Mouse (Mus musculus) liver, embryonic 14.5 days (tissue): ENCODE data around the gene Edem1. TPM values are rescaled to one million over a fixed set of nuclear protein-coding genes. Genes with fewer than 3 reads are reported as not detected.
"Not testable (repeated sequence)": the region's sequence is repeated elsewhere in the genome, so short reads cannot be mapped to it uniquely, and the experiment has no call there.

ENCODE experiments used
- ATAC-seq: fragments of 200-750 bp; cut with Nextera tagmentation; 2 replicates; pipeline ENCODE4 v1.8.0; 2017; ENCODE audit warnings: moderate number of reproducible peaks, mild to moderate bottlenecking, moderate library complexity; ENCODE audit not compliant: insufficient read depth
- DNase-seq, 3 experiments: peaks; one replicate each; pipeline ENCODE4 v3.0.0-alpha.2; 2012 to 2013; ENCODE audit warnings: low read depth in 3 of 3, low spot score in 3 of 3
- H3K27ac ChIP-seq: fragments of 300-500 bp; sonication (generic); 2 replicates; pipeline ENCODE4 v1.5.1; 2014; ENCODE audit warnings: moderate library complexity, mild to moderate bottlenecking, control low read depth, inconsistent platforms
- H3K27me3 ChIP-seq: fragments of 300-500 bp; sonication (generic); 2 replicates; pipeline ENCODE4 v1.6.1; 2014; ENCODE audit warnings: mild to moderate bottlenecking, low read length, moderate library complexity; ENCODE audit not compliant: control insufficient read depth, insufficient read depth
- H3K36me3 ChIP-seq: fragments of 300-500 bp; sonication (generic); replicated peaks from 2 replicates; pipeline ENCODE4 v1.6.1; 2014; ENCODE audit warnings: low read depth; ENCODE audit not compliant: control insufficient read depth, insufficient read depth
- H3K4me1 ChIP-seq, 2 experiments: fragments of 200-500 bp in 1 of 2; fragments of 300-500 bp in 1 of 2; sonication (generic) in 1 of 2; replicated peaks; 2 replicates each; pipeline ENCODE4 v1.6.1; 2012 to 2014; ENCODE audit warnings: antibody characterized with exemption in 1 of 2, inconsistent platforms in 1 of 2, low read length in 1 of 2; ENCODE audit not compliant: control insufficient read depth in 2 of 2, insufficient read depth in 2 of 2
- H3K4me2 ChIP-seq: fragments of 300-500 bp; sonication (generic); 2 replicates; pipeline ENCODE4 v1.6.1; 2014; ENCODE audit warnings: low read depth, mild to moderate bottlenecking, control low read depth, moderate library complexity
- H3K4me3 ChIP-seq, 2 experiments: fragments of 200-500 bp in 1 of 2; fragments of 300-500 bp in 1 of 2; sonication (generic) in 1 of 2; 2 replicates each; pipeline ENCODE4 v1.5.1; 2012 to 2014; ENCODE audit warnings: low read depth in 2 of 2, low read length in 2 of 2, mild to moderate bottlenecking in 2 of 2, control low read depth in 1 of 2, inconsistent platforms in 1 of 2, moderate library complexity in 1 of 2; ENCODE audit not compliant: insufficient read depth in 1 of 2
- H3K9ac ChIP-seq: fragments of 300-500 bp; sonication (generic); replicated peaks from 2 replicates; pipeline ENCODE4 v1.6.1; 2014; ENCODE audit warnings: mild to moderate bottlenecking, control low read depth, moderate library complexity
- H3K9me3 ChIP-seq: fragments of 300-500 bp; sonication (generic); 2 replicates; pipeline ENCODE4 v1.6.1; 2016; ENCODE audit warnings: low read length, mixed read lengths; ENCODE audit not compliant: control insufficient read depth
- CTCF ChIP-seq: IDR thresholded peaks from 2 replicates; pipeline ENCODE4 v1.5.1; 2016; ENCODE audit warnings: antibody characterized with exemption, low read depth, control low read depth
- EP300 ChIP-seq: IDR thresholded peaks from 2 replicates; pipeline ENCODE4 v1.6.1; 2016; ENCODE audit warnings: antibody characterized with exemption, low read depth
- WGBS: fragments of 180-500 bp; shearing (Covaris S2); extraction: QIAGEN DNeasy Blood & Tissue Kit; methylation state at CpG from one replicate; pipeline ENCODE4 v1.1.7; 2014; ENCODE audit not compliant: insufficient replicate concordance; 5-methylcytosine and 5-hydroxymethylcytosine counted together
- polyA plus RNA-seq, 2 experiments: library from polyadenylated mRNA; depleted of rRNA in 1 of 2; stranded (reverse) in 1 of 2; unstranded in 1 of 2; fragments of >200 nt; fragmentation: Nextera tagmentation in 1 of 2; extraction: Ambion mirVana in 1 of 2; gene quantifications; 2 replicates each; pipeline versions ENCODE4 v1.2.1 to v1.2.3; 2012 to 2014

Edem1 gene
- polyA plus RNA-seq, 2 experiments, result 9.6 to 22.4 TPM

DNA sequence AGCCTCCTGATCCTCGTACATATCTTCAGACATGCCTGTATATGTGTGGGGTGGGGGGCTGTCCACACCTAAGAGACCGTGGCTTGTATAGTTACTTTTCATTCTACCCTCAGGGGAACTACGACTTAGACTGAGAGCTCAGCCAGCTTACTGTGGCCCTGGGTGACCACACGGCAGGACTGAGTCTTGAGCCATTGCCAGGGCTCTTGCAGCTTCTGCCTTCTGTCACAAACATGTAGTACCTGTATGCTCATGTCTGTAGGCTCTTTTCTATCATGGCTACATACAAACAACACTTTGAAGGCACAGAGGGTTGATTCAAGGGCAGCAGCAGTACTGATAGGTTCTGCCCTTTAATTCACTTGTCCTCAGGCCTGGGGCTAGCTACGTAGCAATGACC is 24.5 kb downstream of the Edem1 start:
- Histone ChIP-seq H3K9me3 (no peaks in the 10 kb centered on the region), H3K27me3 (no peaks in the 10 kb centered on the region), H3K4me3 (no peak overlapping the region), H3K4me1 (no peaks in the 10 kb centered on the region), H3K4me2 (no peak overlapping the region), H3K9ac (no peak overlapping the region), H3K36me3 (no peaks in the 10 kb centered on the region; the same call in none of the 2 replicates), H3K27ac (no peak overlapping the region)
- TF ChIP-seq CTCF (no peak), EP300 (no peak)
- DNase-seq (no peak), ATAC-seq (no peak)
- 75% methylated on average over 5 of the region's 5 CpGs for WGBS

GRCm38 (mm10) chr6:108858583-108858982 is 30.1 kb downstream of the Edem1 start:
- no peaks in the 10 kb centered on the region; the same call in none of the 2 replicates for H3K36me3 ChIP-seq
- WGBS, result 88% methylated on average over 9 of the region's 9 CpGs
- no peak overlapping the region for H3K27ac ChIP-seq
- no peak overlapping the region for H3K4me3 ChIP-seq
- no peak overlapping the region for H3K9ac ChIP-seq
- no peaks in the 10 kb centered on the region for H3K9me3 ChIP-seq
- H3K27me3 ChIP-seq, result no peaks in the 10 kb centered on the region
- H3K4me1 ChIP-seq, result no peaks in the 10 kb centered on the region
- DNase-seq, result no peak
- no peak for ATAC-seq
- TF ChIP-seq CTCF (no peak), EP300 (no peak)
- H3K4me2 ChIP-seq, result no peak overlapping the region

DNA sequence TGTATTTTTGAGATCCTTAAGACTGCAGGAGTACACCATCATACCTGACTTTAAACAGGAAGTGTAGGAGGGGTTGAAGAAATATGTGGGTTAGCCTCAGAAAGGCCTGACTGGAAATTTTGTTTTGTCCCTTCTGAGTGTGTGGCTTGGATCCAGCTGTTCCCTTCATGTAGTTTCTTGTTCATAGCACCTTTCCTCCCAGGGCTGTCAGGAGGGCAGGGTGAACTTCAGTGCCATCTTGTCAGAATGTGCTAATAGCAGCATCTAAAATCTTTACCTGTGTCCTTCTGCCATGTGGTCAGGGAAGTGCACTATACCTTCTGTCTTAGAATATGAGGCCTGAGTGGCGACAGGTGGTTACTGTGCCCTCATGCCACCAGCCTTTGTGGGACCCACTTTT is 32.8 kb downstream of the Edem1 start:
- no peak for ATAC-seq
- 67% methylated on average over 1 of the region's 1 CpGs for WGBS
- Histone ChIP-seq H3K27me3 (no peaks in the 10 kb centered on the region), H3K9ac (no peak overlapping the region), H3K4me1 (no peaks in the 10 kb centered on the region), H3K4me2 (no peak overlapping the region), H3K36me3 (no peaks in the 10 kb centered on the region), H3K9me3 (no peaks in the 10 kb centered on the region), H3K4me3 (no peak overlapping the region), H3K27ac (no peak overlapping the region)
- no peak for TF ChIP-seq EP300
- TF ChIP-seq CTCF, result no peak
- DNase-seq, result no peak

DNA sequence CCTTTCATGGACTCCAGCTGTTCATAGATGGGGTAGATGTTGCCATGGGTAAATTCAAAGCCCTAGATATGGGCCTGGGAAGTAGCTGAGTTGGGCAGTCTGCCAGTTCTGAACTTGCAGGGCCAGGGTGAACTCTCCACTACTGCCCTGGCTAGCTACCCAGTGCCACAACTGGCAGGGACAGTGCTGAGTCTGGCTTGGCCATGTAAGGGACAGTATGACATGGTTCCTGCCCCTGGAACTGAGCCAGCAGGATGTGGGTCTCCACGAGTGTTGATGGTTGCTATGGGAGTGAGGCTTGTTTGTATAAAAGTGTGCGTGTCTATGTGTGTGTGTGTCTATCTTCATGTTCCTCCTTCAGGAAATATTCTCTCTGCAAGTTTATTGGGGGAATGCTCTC is 34.1 kb downstream of the Edem1 start:
- DNase-seq, result no peak
- Histone ChIP-seq H3K4me1 (no peaks in the 10 kb centered on the region), H3K27ac (no peak overlapping the region), H3K9ac (no peak overlapping the region), H3K4me3 (no peak overlapping the region), H3K27me3 (no peaks in the 10 kb centered on the region), H3K9me3 (no peaks in the 10 kb centered on the region), H3K4me2 (no peak overlapping the region), H3K36me3 (no peaks in the 10 kb centered on the region)
- ATAC-seq, result no peak
- WGBS, result 50% methylated on average over 2 of the region's 2 CpGs
- no peak for TF ChIP-seq EP300
- TF ChIP-seq CTCF, result no peak

DNA sequence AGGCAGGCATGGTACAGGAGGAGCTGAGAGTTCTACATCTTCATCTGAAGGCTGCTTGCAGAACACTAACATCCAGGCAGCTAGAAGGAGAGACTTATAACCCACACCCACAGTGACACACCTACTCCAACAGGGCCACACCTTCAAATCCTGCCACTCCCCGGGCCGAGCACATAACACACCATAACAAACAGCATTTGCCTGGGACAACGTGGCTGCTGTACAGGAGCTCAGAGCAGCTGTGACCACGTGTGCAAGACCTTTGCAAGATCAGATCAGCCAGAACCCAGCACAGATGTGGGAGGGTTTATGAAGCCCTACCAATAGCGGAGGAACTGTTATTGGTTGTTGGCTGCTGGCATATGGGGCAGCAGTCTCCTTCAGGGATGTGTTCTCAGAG is 37.9 kb downstream of the Edem1 start:
- no peak overlapping the region for H3K4me3 ChIP-seq
- no peak for ATAC-seq
- H3K27ac ChIP-seq, result no peak overlapping the region
- H3K4me2 ChIP-seq, result no peak overlapping the region
- no peak for TF ChIP-seq CTCF
- no peak for TF ChIP-seq EP300
- no peak for DNase-seq
- no peak overlapping the region for H3K9ac ChIP-seq
- H3K9me3 ChIP-seq, result no peaks in the 10 kb centered on the region
- no peaks in the 10 kb centered on the region for H3K4me1 ChIP-seq
- no peaks in the 10 kb centered on the region for H3K36me3 ChIP-seq
- WGBS, result 52% methylated on average over 5 of the region's 5 CpGs
- H3K27me3 ChIP-seq, result no peaks in the 10 kb centered on the region

DNA sequence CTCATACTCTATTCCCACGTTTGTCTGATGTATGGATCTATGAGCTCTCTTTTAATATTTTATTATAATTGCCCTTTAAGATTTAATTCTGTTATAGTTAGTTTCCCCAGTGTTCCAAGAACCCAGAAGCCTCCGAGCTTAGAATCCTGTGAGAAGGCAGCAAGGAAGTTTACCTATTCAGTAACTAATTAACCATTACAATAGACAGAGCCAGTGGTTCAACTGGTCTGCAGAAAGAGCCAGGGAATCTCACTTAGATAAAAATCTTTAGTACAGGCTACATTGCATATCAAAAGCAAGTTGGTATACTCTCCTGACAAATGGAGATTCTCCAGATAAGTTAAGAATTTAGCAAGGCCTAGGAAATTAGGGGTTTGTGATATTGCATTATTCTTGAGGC is 40.6 kb downstream of the Edem1 start:
- H3K4me2 ChIP-seq, ATAC-seq, H3K36me3 ChIP-seq, H3K4me3 ChIP-seq, H3K27me3 ChIP-seq, H3K9ac ChIP-seq, H3K27ac ChIP-seq, H3K4me1 ChIP-seq, H3K9me3 ChIP-seq, DNase-seq: not testable (repeated sequence)
- 37% methylated on average over 2 of the region's 2 CpGs for WGBS
